Mouse (Mus musculus) lung, postnatal 25 days (tissue): ENCODE results near the gene Tmsb15b1.
"Not testable (repeated sequence)": the region's sequence is repeated elsewhere in the genome, so short reads cannot be mapped to it uniquely, and the experiment has no call there.

Experiments used
- DNase-seq: peaks from one replicate; pipeline ENCODE4 v3.0.0; 2022; ENCODE audit warnings: low spot score

Gene Tmsb15b1

GRCm38 (mm10) chrX:136976424-136977084, at the start of gene Tmsb15b1, which contains the start of gene Tmsb15l:
Tmsb15b1 (minus strand) TSS chrX:136976874.
Tmsb15l (minus strand) TSS chrX:136976869.
- peak; percentile 55 for DNase-seq

- DNase-seq = peak; percentile 45
These were observed 42.6 kb upstream of the Tmsb15b1 start for GRCm38 (mm10) chrX:137019310-137019709.

- DNase-seq = no peak
These were observed 41.0 kb upstream of the Tmsb15b1 start for GRCm38 (mm10) chrX:137017668-137018067.

- DNase-seq = peak; percentile 50
These were observed 38.5 kb upstream of the Tmsb15b1 start for GRCm38 (mm10) chrX:137015099-137015709.

DNA sequence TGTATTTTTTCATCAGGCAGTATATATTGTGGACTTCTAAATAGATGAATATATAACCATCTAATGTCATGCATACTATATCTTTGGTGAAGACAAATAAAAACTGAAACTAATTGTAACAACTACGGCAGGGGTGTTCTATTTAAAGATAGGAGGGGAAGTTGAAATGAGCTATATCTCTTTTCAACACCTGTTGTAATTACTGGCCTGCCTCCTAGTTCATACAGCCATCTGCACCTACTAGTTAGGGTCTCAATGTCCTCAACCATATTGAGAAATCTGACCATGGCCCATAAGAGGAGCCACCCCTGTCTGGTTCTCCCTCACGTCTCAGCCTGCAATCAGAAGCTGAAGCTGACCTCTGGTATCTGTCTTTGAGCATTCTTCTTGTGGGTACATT, 19.6 kb upstream of the Tmsb15b1 start:
- no peak for DNase-seq

- no peak for DNase-seq
These were observed 17.0 kb upstream of the Tmsb15b1 start for GRCm38 (mm10) chrX:136993641-136994040.

GRCm38 (mm10) chrX:136992978-136993547, 16.4 kb upstream of the Tmsb15b1 start, which contains the start of gene Zcchc18:
Zcchc18 (plus strand) TSS chrX:136993155.
- DNase-seq = peak; percentile 50

DNA sequence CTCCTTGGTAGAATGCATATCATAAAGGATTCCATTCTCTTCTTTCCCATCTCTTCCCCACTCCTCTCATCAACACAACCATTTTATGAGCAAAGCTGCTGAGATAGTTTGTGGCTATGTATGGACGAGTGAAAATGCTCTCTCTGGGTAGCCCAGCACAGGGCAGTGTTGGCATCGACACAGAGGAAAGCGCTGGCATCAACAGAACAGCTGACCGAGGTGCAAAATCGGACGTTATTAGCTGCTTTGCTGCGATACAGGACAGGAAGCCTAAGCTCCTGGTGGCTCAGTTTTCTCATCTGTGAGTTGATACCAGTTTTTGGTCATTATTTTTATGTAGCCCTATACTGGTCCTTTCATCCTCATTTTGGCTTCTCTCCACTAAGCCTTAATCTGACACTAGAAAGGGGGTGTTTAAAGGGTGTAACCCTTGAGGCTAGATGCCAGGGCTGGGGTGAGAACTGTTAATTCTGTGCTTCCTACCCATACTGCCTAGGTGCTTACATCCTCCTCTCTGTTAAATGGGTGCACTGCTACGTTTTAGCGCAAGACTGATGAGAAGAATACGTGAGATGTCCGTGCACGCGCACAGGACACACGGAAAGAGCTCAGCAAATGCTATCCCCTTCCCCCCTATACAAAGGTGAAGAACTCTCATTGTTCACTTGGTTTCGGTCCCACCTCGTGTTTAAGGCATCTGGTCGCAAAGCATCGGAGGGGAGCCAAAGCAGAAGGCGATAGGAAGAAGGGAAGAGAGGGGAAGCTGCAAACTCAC, 15.7 kb upstream of the Tmsb15b1 start:
- no peak for DNase-seq

DNA sequence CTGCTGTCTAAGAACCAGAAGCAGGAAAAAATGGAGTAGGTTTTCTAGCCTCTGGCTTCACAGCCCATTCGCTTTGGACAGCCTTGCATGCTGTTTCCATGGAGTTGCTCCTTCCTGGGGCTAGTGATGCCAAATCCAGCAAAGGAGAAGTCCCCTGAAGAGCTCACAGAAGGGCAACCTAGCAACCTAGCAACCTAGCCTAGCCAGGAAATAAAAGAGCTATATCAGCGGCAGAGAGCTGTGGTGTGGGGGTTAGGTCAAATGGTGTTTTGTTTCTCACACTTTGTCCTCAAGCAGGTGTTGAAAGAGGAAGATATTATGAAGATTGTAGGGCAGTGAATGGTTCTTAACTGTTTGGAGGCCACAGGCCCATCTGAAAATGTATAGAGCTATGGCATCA, 14.6 kb upstream of the Tmsb15b1 start:
- DNase-seq = no peak

DNA sequence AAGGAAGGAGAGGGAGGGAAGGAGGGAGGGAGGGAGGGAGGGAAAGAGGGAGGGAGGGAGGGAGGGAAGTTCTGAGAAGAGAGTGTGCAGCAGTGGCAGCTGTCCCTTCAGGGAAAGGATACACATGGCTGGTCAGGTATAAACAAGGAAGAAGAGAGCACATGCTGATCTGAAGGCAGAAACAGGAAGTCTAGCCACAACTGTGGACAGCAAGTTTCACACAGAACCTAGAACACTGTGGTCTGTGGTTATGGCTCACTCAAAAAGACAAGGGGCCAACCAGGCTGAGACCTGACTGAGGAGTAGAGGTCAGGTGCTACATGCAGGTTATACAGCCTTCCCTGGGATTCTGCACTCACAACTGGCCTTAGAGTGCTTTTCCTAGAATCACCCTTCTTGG, 9.4 kb upstream of the Tmsb15b1 start:
- no peak for DNase-seq

- no peak for DNase-seq
These were observed 1.9 kb upstream of the Tmsb15b1 start for GRCm38 (mm10) chrX:136978616-136979015.

GRCm38 (mm10) chrX:136975397-136975796, 1.3 kb downstream of the Tmsb15b1 start, which contains the start of gene Tmsb15b2:
Tmsb15b2 (minus strand) TSS chrX:136975497.
- DNase-seq = not testable (repeated sequence)

DNA sequence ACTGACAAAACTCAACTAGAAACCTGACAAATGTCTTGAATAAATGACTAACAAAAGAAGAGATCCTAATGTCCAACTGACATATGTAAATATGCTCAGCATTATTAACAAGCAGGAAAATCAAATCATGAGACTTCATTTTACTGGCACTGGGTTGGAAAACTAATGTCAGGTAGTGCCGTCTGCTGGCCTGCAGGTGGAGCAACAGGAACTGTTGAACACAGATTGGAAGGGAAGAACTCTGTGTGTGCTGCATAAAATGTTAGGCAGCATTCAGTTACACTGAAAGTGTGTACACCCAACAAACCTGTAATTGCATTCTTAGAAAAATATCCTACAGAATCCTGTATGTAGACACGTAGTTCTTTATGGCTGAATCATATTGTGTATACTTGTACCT, 17.0 kb downstream of the Tmsb15b1 start:
- no peak for DNase-seq

- DNase-seq = not testable (repeated sequence)
These were observed 18.4 kb downstream of the Tmsb15b1 start for GRCm38 (mm10) chrX:136958300-136958699.

DNA sequence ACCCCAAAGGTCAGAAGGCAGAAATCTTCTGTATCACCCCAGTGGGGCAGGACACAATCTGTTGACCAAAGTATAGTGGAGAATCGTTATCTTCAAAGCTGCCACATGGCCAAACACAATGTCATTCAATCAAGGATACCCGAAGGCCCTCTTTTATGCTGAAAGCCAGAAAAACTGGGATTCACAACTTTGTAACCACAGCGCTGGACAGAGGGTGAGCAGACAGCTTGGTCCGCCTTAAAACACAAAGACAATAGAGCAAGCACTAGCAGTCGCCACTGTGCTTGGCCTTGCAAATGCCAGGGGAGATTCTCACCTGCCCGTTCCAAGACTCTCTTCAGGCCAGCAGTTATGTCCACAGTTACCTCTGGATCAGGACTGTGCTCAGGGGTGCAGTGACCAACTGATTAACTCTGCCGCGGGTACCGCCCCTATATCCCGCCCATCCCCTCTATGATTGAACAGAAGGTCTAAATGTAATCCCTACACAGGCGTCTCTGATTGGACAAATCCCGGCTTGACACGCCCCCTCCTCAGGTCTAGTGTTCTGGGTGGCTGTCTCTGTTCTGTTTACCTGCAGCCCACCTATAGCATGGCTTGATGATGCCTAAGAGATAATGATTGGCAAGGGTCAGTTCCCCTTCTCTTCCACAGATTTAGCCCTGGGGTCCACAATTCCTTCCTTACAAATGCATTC, 18.9 kb downstream of the Tmsb15b1 start:
- DNase-seq = peak; percentile 76

GRCm38 (mm10) chrX:136937985-136938384, 38.7 kb downstream of the Tmsb15b1 start:
- no peak for DNase-seq

GRCm38 (mm10) chrX:136927031-136927430, 49.6 kb downstream of the Tmsb15b1 start, which contains the start of gene H2bfm:
H2bfm (plus strand) TSS chrX:136927325.
- no peak for DNase-seq

DNA sequence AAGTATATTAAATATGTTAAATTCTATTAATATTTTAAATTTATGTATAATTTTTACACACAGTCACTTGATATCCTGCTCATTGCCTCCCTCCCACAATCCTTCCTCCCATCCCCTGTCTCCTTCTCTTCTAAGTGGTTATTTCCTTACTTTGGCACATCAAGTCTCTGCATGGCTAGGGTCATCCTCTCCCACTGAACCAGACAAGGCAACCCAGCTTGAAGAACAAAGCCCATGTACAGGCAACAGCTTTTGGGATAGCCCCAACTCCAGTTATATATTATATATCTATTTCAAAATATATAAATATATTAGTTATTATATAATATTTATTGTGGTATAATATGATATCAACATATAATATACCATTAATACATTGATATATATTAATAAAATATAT, 50.8 kb downstream of the Tmsb15b1 start:
- no peak for DNase-seq
